Mouse (Mus musculus) small intestine, adult 2 months (tissue): ENCODE data around the gene Gnai2.

Experiments
- CTCF ChIP-seq: fragments of 200-500 bp; IDR thresholded peaks from 2 replicates; pipeline ENCODE4 v1.5.1; 2012; ENCODE audit warnings: low read depth, mild to moderate bottlenecking, control low read depth, inconsistent platforms, low read length, moderate library complexity, mixed read lengths; ENCODE audit not compliant: insufficient replicate concordance, insufficient read length; ENCODE audit errors: extremely low read depth
- POLR2A ChIP-seq: fragments of 200-500 bp; IDR thresholded peaks from 2 replicates; pipeline ENCODE4 v1.6.1; 2012; ENCODE audit warnings: low read depth, mild to moderate bottlenecking, control low read depth, inconsistent platforms, low read length, moderate library complexity

- TF ChIP-seq CTCF, result no peak
- TF ChIP-seq POLR2A, result no peak
These were observed 24.4 kb upstream of the Gnai2 start for GRCm38 (mm10) chr9:107659551-107659950.
